Mouse (Mus musculus) heart, embryonic 11.5 days (tissue): ENCODE data around the gene Hdac9. TPM values are rescaled to one million over a fixed set of nuclear protein-coding genes. Genes with fewer than 3 reads are reported as not detected.
"Not testable (repeated sequence)": the region's sequence is repeated elsewhere in the genome, so short reads cannot be mapped to it uniquely, and the experiment has no call there.

Experiments
- ATAC-seq: fragments of 200-750 bp; cut with Nextera tagmentation; replicated peaks from 2 replicates; pipeline ENCODE4 v1.8.0; 2017; ENCODE audit warnings: moderate library complexity; ENCODE audit not compliant: insufficient number of reproducible peaks, low FRiP score, low TSS enrichment
- H3K27ac ChIP-seq: fragments of 300-500 bp; sonication (generic); 2 replicates; pipeline ENCODE4 v1.5.1; 2014; ENCODE audit warnings: mild to moderate bottlenecking, low read depth, low read length
- H3K27me3 ChIP-seq: fragments of 300-500 bp; sonication (generic); 2 replicates; pipeline ENCODE4 v1.6.1; 2014; ENCODE audit warnings: mild to moderate bottlenecking, low read length, mixed read lengths; ENCODE audit not compliant: control insufficient read depth, insufficient read depth
- H3K36me3 ChIP-seq: fragments of 300-500 bp; sonication (generic); 2 replicates; pipeline ENCODE4 v1.6.1; 2014; ENCODE audit warnings: mild to moderate bottlenecking, low read length, moderate library complexity, mixed read lengths; ENCODE audit not compliant: control insufficient read depth, insufficient read depth
- H3K4me1 ChIP-seq: fragments of 300-500 bp; sonication (generic); 2 replicates; pipeline ENCODE4 v1.6.1; 2014; ENCODE audit warnings: low read length; ENCODE audit not compliant: control insufficient read depth, insufficient read depth
- H3K4me2 ChIP-seq: fragments of 300-500 bp; sonication (generic); 2 replicates; pipeline ENCODE4 v1.6.1; 2014; ENCODE audit warnings: mild to moderate bottlenecking, moderate library complexity
- H3K4me3 ChIP-seq: fragments of 300-500 bp; sonication (generic); 2 replicates; pipeline ENCODE4 v1.5.1; 2014; ENCODE audit warnings: low read depth, low read length
- H3K9ac ChIP-seq: fragments of 300-500 bp; sonication (generic); 2 replicates; pipeline ENCODE4 v1.6.1; 2014; ENCODE audit warnings: mild to moderate bottlenecking, low read depth, low read length, moderate library complexity
- H3K9me3 ChIP-seq: fragments of 300-500 bp; sonication (generic); replicated peaks from 2 replicates; pipeline ENCODE4 v1.6.1; 2016; ENCODE audit warnings: low read length; ENCODE audit not compliant: control insufficient read depth
- WGBS: fragments of 180-500 bp; shearing (Covaris S2); extraction: QIAGEN DNeasy Blood & Tissue Kit; methylation state at CpG from one replicate; pipeline ENCODE4 v1.1.7; 2014; ENCODE audit not compliant: insufficient replicate concordance; 5-methylcytosine and 5-hydroxymethylcytosine counted together
- polyA plus RNA-seq: library from polyadenylated mRNA; unstranded; fragments of >200 nt; fragmentation: Nextera tagmentation; extraction: Ambion mirVana; gene quantifications from 2 replicates; pipeline ENCODE4 v1.2.1, GENCODE M21; 2014

Gene Hdac9
- polyA plus RNA-seq, 1 experiment from 2014 or later, result 29.3 TPM

DNA sequence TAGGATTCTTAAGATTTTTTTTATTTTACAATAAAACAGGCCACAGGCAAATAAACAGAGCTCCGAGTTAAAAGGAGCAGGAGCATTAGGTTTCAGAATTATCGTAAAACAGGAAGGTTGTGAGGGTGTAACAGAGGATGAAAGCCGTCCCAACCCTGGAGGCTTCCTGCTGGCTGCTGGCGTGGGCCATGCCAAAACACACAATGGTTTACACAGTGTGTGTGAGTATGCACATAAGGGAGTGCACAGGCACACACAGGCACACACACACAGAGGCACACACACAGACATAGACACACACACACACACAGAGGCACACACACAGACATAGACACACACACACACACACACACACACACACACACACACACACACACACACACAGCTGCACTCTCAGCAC, 444.4 kb downstream of the Hdac9 start:
- no peaks in the 10 kb centered on the region for H3K36me3 ChIP-seq
- no peaks in the 10 kb centered on the region for H3K9me3 ChIP-seq
- H3K4me1 ChIP-seq, result no peaks in the 10 kb centered on the region
- no peaks in the 10 kb centered on the region for H3K27me3 ChIP-seq
- 63% methylated on average over 4 of the region's 4 CpGs for WGBS
- H3K4me3 ChIP-seq, result no peak overlapping the region
- H3K9ac ChIP-seq, result no peak overlapping the region
- no peak overlapping the region for H3K4me2 ChIP-seq
- ATAC-seq, result no peak
- no peak overlapping the region for H3K27ac ChIP-seq

DNA sequence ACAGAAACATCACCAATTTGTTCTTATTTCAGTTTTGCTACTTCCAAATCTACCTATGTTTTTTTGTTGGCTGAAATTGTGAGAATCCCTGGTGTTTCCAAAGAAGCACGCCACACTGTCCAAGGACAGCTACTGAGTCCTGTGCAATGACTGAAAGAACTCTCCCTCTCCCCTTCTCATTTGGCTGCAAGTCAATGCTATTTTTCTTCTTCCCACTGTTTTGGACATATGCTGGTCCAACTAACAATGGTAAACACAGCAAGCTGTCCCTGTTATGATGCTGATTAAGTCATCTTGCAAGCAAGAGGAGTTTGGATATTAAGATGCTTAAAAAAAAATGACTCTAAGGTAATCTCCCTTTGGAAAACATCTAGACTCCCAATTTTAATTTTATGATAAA, 455.2 kb downstream of the Hdac9 start:
- Histone ChIP-seq H3K9ac (no peak overlapping the region), H3K27me3 (no peaks in the 10 kb centered on the region), H3K4me3 (no peak overlapping the region), H3K27ac (no peak overlapping the region), H3K4me2 (no peak overlapping the region), H3K36me3 (no peaks in the 10 kb centered on the region), H3K4me1 (no peaks in the 10 kb centered on the region), H3K9me3 (no peaks in the 10 kb centered on the region)
- 86% methylated on average over 1 of the region's 1 CpGs for WGBS
- no peak for ATAC-seq

DNA sequence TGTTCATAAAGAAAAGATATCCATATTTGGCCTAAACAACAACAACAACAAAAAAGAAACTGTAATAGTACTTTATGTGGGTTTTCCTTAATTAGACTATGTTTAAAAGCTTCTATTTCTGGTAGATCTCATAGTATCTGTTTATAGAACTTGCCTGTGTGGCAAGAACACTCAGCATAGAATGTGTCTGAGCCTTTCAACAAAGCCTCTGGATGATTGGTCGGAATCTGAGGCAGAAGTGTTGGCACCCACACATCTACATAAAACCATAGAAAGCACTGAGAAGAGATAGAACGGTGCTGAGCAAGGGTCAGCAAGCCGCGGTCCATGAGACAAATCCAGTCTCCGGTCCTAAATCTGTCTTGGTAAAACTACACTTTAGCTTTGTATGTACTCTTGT, 464.3 kb downstream of the Hdac9 start:
- no peaks in the 10 kb centered on the region for H3K4me1 ChIP-seq
- H3K9ac ChIP-seq, result no peak overlapping the region
- H3K9me3 ChIP-seq, result no peaks in the 10 kb centered on the region
- H3K4me3 ChIP-seq, result no peak overlapping the region
- no peaks in the 10 kb centered on the region for H3K27me3 ChIP-seq
- no peaks in the 10 kb centered on the region for H3K36me3 ChIP-seq
- no peak for ATAC-seq
- peak overlapping the region; percentile 42 for H3K27ac ChIP-seq
- 55% methylated on average over 5 of the region's 5 CpGs for WGBS
- peak overlapping the region; percentile 6; the same call in 1 of the 2 replicates for H3K4me2 ChIP-seq

DNA sequence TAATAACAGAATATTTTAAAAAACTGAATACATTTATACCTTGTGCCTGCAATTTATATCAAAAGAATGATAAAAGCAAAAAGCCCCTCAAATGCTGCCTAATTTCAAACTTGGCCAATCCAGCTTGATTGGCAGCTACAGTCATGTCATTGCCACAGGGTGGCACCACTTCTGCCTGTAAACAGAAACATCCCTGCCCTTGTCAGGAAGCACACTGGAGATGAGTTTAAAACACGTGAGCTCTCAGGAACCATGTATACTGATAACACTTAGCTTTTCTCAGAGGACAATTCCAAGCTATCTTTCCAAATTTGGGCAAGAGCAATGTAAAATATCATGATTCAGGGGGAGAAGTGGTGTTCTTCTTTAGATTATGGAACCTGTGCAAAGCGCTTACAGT, 465.7 kb downstream of the Hdac9 start:
- ATAC-seq, result no peak
- no peaks in the 10 kb centered on the region for H3K4me1 ChIP-seq

DNA sequence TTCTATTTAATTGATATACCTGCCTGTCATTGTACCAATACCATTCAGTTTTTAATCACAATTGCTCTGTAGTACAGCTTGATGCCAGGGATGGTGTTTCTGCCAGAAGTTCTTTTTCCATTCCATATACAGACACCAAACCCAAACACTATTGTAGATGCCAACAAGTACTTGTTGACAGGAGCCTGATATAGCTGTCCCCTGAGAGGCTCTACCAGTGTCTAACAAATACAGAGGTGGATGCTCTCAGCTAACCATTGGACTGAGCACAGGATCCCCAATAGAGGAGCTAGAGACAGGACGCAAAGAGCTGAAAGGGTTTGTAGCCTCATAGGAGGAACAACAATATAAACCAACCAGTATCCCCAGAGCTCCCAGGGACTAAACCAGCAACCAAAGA, 472.2 kb downstream of the Hdac9 start:
- not testable (repeated sequence) for ATAC-seq, H3K27me3 ChIP-seq, H3K9ac ChIP-seq, H3K9me3 ChIP-seq, H3K4me1 ChIP-seq, H3K4me3 ChIP-seq, H3K36me3 ChIP-seq, H3K4me2 ChIP-seq
- H3K27ac ChIP-seq, result peak overlapping the region; percentile 64; the same call in 1 of the 2 replicates
- 53% methylated on average over 1 of the region's 1 CpGs for WGBS

More for the DNA sequence above, 465.7 kb downstream of the Hdac9 start:
- 53% methylated on average over 2 of the region's 2 CpGs for WGBS
- no peak overlapping the region for H3K9ac ChIP-seq
- no peak overlapping the region for H3K27ac ChIP-seq
- H3K4me2 ChIP-seq, result no peak overlapping the region
- no peaks in the 10 kb centered on the region for H3K9me3 ChIP-seq
- no peak overlapping the region for H3K4me3 ChIP-seq
- no peaks in the 10 kb centered on the region for H3K27me3 ChIP-seq
- no peaks in the 10 kb centered on the region for H3K36me3 ChIP-seq

DNA sequence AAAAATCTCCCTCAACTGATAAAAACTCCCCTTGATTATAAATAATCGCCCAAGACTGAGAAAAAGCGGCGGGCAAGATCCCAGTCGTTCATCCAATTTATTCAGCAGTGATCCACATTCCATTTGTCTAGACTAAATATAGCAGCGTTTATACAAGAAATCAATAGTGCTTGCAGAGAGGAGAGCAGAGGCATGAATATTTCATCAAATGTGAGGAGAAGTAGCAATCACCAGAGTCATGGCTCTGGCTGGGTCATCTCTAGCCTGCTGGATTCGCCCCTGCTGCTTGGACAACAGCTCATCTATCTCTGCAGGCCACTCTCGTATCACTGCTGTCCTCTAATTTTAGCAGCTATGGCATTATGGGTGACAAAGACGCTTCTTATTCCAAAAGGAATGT, 476.0 kb downstream of the Hdac9 start:
- 49% methylated on average over 8 of the region's 8 CpGs for WGBS
- H3K36me3 ChIP-seq, result no peaks in the 10 kb centered on the region
- H3K9me3 ChIP-seq, result no peaks in the 10 kb centered on the region
- no peak for ATAC-seq
- H3K9ac ChIP-seq, result no peak overlapping the region
- H3K4me2 ChIP-seq, result 0 out of 2 replicates have a peak overlapping the region, but pooled peaks have one; percentile 15
- peaks cover 9% of the 10 kb centered on the region for H3K4me1 ChIP-seq
- H3K4me3 ChIP-seq, result no peak overlapping the region
- no peaks in the 10 kb centered on the region for H3K27me3 ChIP-seq
- no peak overlapping the region for H3K27ac ChIP-seq

DNA sequence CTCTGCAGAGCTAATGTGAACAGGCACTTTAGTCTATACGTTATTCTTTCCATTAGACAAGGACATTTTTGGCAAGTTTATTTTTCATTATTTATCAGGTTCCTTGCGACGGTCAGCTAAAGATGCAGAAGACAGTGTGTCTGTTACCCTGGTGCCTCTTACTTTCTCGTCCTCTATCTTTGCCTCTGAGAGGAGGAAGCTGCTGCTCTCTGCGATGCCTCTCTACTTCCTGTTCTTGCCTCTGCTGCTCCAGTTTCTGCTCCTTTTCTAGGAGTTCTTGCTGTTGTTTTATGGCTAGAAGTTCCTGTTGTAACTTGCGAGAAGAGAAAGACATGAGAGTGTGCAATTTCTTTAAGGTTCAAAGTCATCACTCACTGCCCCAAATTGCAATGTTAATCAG, 484.0 kb downstream of the Hdac9 start:
- Histone ChIP-seq H3K36me3 (no peaks in the 10 kb centered on the region), H3K9me3 (no peaks in the 10 kb centered on the region), H3K4me2 (no peak overlapping the region), H3K9ac (no peak overlapping the region), H3K27ac (no peak overlapping the region), H3K4me1 (no peaks in the 10 kb centered on the region), H3K27me3 (no peaks in the 10 kb centered on the region), H3K4me3 (no peak overlapping the region)
- 56% methylated on average over 6 of the region's 6 CpGs for WGBS
- ATAC-seq, result no peak

DNA sequence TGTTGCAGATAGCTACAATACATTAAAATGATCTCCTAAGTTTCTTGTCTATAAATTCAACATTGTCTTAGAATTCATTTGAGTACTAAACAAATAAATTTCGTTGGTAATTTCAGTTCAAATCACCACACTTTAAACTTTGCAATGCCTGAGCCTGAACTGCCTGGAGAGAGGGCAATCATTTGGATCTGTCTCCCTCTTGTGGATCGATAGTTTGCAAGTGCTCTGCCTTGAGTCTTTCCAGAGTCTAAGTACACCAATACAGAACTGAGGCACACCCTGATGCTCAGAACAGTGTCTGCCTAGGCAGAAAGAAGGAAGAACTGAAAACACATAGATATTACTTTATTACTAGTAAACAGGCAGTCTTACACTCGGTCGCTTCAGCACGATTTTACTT, 484.4 kb downstream of the Hdac9 start:
- Histone ChIP-seq H3K9me3 (no peaks in the 10 kb centered on the region), H3K36me3 (no peaks in the 10 kb centered on the region), H3K27ac (no peak overlapping the region), H3K4me3 (no peak overlapping the region), H3K9ac (no peak overlapping the region), H3K4me2 (no peak overlapping the region), H3K27me3 (no peaks in the 10 kb centered on the region), H3K4me1 (no peaks in the 10 kb centered on the region)
- WGBS, result 56% methylated on average over 5 of the region's 5 CpGs
- no peak for ATAC-seq

DNA sequence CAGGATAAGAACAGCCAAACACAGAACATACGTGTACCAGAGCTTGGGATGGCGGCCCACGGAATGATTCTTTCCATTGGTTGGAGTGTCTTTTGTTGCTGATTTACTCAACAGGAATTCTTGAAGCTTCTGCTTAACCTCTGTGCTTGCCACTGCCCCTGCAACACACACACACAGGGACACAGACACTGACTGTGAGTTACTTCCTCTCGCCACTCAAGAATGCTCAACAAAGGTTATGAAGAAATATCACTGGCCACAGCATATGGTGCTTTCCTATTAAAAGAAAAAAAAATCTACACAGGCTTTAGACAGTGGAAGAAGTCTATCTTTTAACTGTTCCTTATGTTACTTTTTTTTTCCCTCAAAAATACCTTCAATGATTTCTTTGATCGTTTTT, 485.1 kb downstream of the Hdac9 start:
- no peak for ATAC-seq
- WGBS, result 72% methylated on average over 5 of the region's 5 CpGs
- H3K4me2 ChIP-seq, result no peak overlapping the region
- no peaks in the 10 kb centered on the region for H3K9me3 ChIP-seq
- H3K36me3 ChIP-seq, result no peaks in the 10 kb centered on the region
- H3K27me3 ChIP-seq, result no peaks in the 10 kb centered on the region
- H3K9ac ChIP-seq, result no peak overlapping the region
- H3K4me3 ChIP-seq, result no peak overlapping the region
- no peaks in the 10 kb centered on the region for H3K4me1 ChIP-seq
- no peak overlapping the region for H3K27ac ChIP-seq
